Comparison of ENCODE assay signal across 22 mouse cellular contexts in genomic region chr13:71162952-71163351, GRCm38 (mm10).
DNase-seq lines count a peak whose midpoint lies in the region; ATAC-seq and TF ChIP-seq lines count a peak whose summit lies in the region.
"Had no signal": no experiment of that assay in that cellular context is flagged by ENCODE, and none has a peak within 500 bp of the region (broad histone marks: within the 10 kb centered on the region; RNA-seq: fewer than 3 reads in every experiment).

No protein-coding gene starts in this region.

- TF ChIP-seq POLR2A in heart, adult 2 months (IDR thresholded peaks at IDR 0.05; ENCODE audit: insufficient read depth, low read depth, low read length), result no peak

- H3K4me1 ChIP-seq in heart, adult 2 months (ENCODE audit: control insufficient read depth, insufficient read depth, low read length), result no peaks in the 10 kb centered on the region
- H3K4me1 ChIP-seq in midbrain, embryonic 10.5 days, result peaks cover 70% of the 10 kb centered on the region
- H3K4me1 ChIP-seq in midbrain, embryonic 15.5 days, result peaks cover 17% of the 10 kb centered on the region
- H3K4me1 ChIP-seq: embryonic facial prominence, embryonic 12.5 days had no signal

- no peak overlapping the region for H3K27ac ChIP-seq in heart, adult 2 months
- peak overlapping the region; percentile 65 for H3K27ac ChIP-seq in midbrain, embryonic 10.5 days (replicated peaks)
- no peak overlapping the region for H3K27ac ChIP-seq in midbrain, embryonic 15.5 days
- H3K27ac ChIP-seq: embryonic facial prominence, embryonic 10.5 days; embryonic facial prominence, embryonic 12.5 days; forebrain, embryonic 13.5 days; forebrain, embryonic 15.5 days had no signal

- DNase-seq in heart, adult 11 months, result peak; percentile 77
- no peak for DNase-seq in heart, adult 2 months
- no peak for DNase-seq in midbrain, embryonic 10.5 days (ENCODE audit: low spot score)
- DNase-seq in Muller cell, postnatal 12 days (ENCODE audit: inconsistent ontology term), result peak; percentile 20
- no peak for DNase-seq in cerebellum, postnatal 4 days (ENCODE audit: low spot score in 2 of 2)
- DNase-seq in urinary bladder, postnatal 14 days (ENCODE audit: low spot score), result no peak
- DNase-seq: adrenal gland, adult 8-10 months; adrenal gland, postnatal 14 days; adrenal gland, postnatal 36 days; cerebellum, adult 11-12 months; cerebellum, adult 2 months; cerebellum, adult 9-10 months; cerebellum, postnatal 14 days; cerebellum, postnatal 36 days; forebrain, postnatal 0 days had no signal

- no peak for TF ChIP-seq CTCF in heart, adult 2 months (IDR thresholded peaks at IDR 0.05)

- no peak for ATAC-seq in midbrain, embryonic 15.5 days (replicated peaks)
- ATAC-seq: activated CD4-positive, CD25-positive, alpha-beta regulatory T cell, adult 4 months; forebrain, embryonic 13.5 days; forebrain, embryonic 15.5 days; forebrain, postnatal 0 days had no signal

- no peak for TF ChIP-seq EP300 in heart, adult 2 months (IDR thresholded peaks at IDR 0.05; ENCODE audit: insufficient read depth, low read depth, low read length)

- no peak overlapping the region for H3K4me3 ChIP-seq in heart, adult 2 months
- H3K4me3 ChIP-seq in midbrain, embryonic 10.5 days, result no peak overlapping the region
- no peak overlapping the region for H3K4me3 ChIP-seq in midbrain, embryonic 15.5 days
- H3K4me3 ChIP-seq: embryonic facial prominence, embryonic 10.5 days; embryonic facial prominence, embryonic 12.5 days; forebrain, embryonic 13.5 days; forebrain, embryonic 15.5 days had no signal

- WGBS in heart, adult 2 months, result 54% methylated on average over 2 of the region's 2 CpGs
- 80% methylated on average over 2 of the region's 2 CpGs for WGBS in midbrain, embryonic 10.5 days
- WGBS in midbrain, embryonic 15.5 days, result 58% methylated on average over 2 of the region's 2 CpGs

- no peaks in the 10 kb centered on the region for H3K27me3 ChIP-seq in heart, adult 2 months (ENCODE audit: control insufficient read depth, insufficient read depth, low read length)
- peaks cover 50% of the 10 kb centered on the region for H3K27me3 ChIP-seq in midbrain, embryonic 10.5 days (ENCODE audit: low read depth, poor library complexity, severe bottlenecking)
- peaks cover 11% of the 10 kb centered on the region for H3K27me3 ChIP-seq in midbrain, embryonic 15.5 days (replicated peaks)
- H3K27me3 ChIP-seq: forebrain, embryonic 15.5 days had no signal

- no peaks in the 10 kb centered on the region for H3K9me3 ChIP-seq in midbrain, embryonic 10.5 days (replicated peaks)
- no peaks in the 10 kb centered on the region for H3K9me3 ChIP-seq in midbrain, embryonic 15.5 days
- H3K9me3 ChIP-seq: embryonic facial prominence, embryonic 10.5 days; embryonic facial prominence, embryonic 12.5 days; forebrain, embryonic 13.5 days; forebrain, embryonic 15.5 days had no signal

- H3K36me3 ChIP-seq in heart, adult 2 months (ENCODE audit: control insufficient read depth, insufficient read depth, low read length), result no peaks in the 10 kb centered on the region
- no peaks in the 10 kb centered on the region for H3K36me3 ChIP-seq in midbrain, embryonic 10.5 days
- H3K36me3 ChIP-seq in midbrain, embryonic 15.5 days (replicated peaks), result no peaks in the 10 kb centered on the region
- H3K36me3 ChIP-seq: embryonic facial prominence, embryonic 10.5 days; embryonic facial prominence, embryonic 12.5 days; forebrain, embryonic 15.5 days; G1E had no signal

- H3K4me2 ChIP-seq in midbrain, embryonic 15.5 days, result no peak overlapping the region
- H3K4me2 ChIP-seq: embryonic facial prominence, embryonic 12.5 days; forebrain, embryonic 13.5 days; forebrain, embryonic 15.5 days had no signal

- H3K9ac ChIP-seq in heart, adult 2 months (ENCODE audit: low read depth, low read length), result no peak overlapping the region
- H3K9ac ChIP-seq in midbrain, embryonic 15.5 days, result no peak overlapping the region
- H3K9ac ChIP-seq: embryonic facial prominence, embryonic 12.5 days; forebrain, embryonic 13.5 days; forebrain, embryonic 15.5 days; forebrain, postnatal 0 days had no signal

- no peaks in the 10 kb centered on the region for H3K79me2 ChIP-seq in heart, adult 2 months (replicated peaks; ENCODE audit: control insufficient read depth, insufficient read depth, low read length)

- intact Hi-C loops in heart, adult 2 months (cut with DNase I), result no loop called here

Comparison
In these comparisons a context has a peak if more than half of its experiments do, and no peak if none do; other contexts are left out.
1. DNase-seq: peak in heart, adult 11 months (single experiment) and Muller cell, postnatal 12 days (single experiment); none in heart, adult 2 months (0 of 2), midbrain, embryonic 10.5 days (single experiment), cerebellum, postnatal 4 days (0 of 2) and urinary bladder, postnatal 14 days (single experiment).